Mouse (Mus musculus) gastrocnemius, adult 18-20 months (tissue): ENCODE measurements around the gene Rprml. TPM values are rescaled to one million over a fixed set of nuclear protein-coding genes. Genes with fewer than 3 reads are reported as not detected.

Experiments
- DNase-seq: peaks from one replicate; pipeline ENCODE4 v3.0.0; 2021; ENCODE audit warnings: low spot score
- long read RNA-seq, 2 experiments: library from polyadenylated mRNA; stranded (forward); transcript quantifications; one replicate each; pipeline ENCODE4 v2.0.0; 2021
- total RNA-seq, 2 experiments: library from RNA; stranded (reverse); gene quantifications; 2 replicates each; pipeline ENCODE4 v1.2.3; 2021

The Rprml gene
- not detected for total RNA-seq
- long read RNA-seq, experiment 1: 0 reads
- long read RNA-seq, experiment 2: 0 reads

DNA sequence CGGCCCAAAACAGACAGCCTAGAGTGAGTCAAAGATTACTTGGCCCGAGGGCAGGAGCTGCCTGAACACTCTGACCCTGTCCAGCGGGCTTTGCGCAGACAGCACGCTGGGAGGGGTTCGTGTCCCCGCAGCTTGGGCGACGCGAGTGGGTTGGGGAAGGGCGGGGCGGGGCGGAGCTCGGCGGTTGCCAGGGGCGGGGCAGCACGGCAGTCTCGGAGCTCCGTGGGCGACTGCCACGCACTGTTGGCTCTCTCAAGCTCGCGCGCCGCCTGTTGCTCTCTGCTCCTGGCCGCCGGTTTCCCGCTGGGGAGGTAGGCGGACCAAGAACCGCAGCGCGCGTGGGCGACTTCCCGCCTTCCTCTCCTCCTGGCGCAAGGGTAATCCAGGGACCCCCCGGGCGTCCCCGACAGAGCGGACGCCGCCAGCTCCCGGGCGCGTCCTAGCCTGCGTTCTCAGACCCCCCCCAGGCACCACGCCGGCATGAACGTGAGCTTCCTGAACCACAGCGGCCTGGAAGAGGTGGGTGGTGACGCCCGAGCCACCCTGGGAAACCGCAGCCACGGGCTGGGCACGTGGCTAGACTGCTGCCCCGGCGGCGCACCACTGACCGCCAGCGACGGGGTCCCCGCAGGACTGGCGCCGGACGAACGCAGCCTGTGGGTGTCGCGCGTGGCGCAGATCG, at the start of gene Rprml:
Rprml (plus strand) TSS at position 270 of the 682 bp plus-strand sequence.
- DNase-seq: no peak

DNA sequence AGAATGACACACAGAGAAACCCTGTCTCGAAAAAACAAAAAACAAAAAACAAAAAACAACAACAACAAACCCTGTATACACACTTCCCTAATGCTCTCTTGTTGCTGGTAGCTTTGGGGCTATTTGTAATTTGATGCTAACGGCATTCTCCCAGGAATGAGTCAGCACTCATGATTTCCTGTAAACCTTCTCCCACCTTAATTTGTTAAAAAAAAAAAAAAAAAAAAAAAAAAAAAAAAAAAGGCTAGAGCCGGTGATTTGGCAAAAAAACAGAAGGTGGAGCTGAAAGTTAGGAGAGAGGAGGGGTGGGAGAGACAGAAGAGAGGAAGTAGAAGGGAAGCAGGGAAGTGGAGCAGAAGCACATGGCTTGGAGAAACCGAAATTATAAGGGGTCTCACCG, 42.8 kb upstream of the Rprml start:
- DNase-seq: no peak

DNA sequence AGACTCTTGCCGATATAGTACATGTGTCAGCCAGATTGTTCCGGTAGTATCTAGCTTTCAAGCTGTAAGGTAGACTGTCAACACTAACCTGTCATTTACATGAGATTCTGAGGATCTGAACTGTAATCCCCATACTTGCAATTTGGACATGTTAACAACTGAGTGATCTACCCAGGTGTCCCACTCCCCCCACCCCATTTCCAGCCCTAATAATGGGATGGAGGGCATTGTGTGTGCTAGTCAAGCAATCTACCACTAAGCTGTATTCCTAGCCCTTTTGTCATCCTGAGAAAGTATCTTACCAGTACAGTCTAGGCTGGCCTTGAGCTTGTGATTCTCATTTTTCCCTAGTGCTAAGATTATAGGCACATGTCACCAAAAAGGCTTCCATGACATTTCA, 38.6 kb upstream of the Rprml start:
- DNase-seq: no peak

DNA sequence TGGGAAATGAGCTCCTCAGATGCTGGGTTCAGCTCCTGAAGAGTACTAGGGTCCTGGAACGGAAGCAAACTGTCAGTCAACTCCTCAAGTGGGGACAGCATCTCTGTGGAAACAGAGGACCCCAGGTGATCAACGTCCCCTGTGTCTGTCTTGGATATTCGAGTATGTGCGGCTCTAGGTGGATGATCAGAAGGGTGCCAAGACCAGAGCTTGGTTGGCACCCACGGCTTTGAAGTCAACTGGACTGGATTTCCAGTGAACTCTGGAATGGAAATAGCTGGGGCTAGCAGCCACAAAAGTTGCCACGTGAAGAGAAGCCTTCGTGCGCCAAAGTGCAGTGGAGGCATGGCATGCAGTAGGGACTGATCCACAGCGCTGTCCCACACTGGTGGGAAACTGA, 28.3 kb upstream of the Rprml start, which contains the start of gene Gm884:
Gm884 (minus strand) TSS at position 101 of the 400 bp plus-strand sequence.
- DNase-seq: no peak

DNA sequence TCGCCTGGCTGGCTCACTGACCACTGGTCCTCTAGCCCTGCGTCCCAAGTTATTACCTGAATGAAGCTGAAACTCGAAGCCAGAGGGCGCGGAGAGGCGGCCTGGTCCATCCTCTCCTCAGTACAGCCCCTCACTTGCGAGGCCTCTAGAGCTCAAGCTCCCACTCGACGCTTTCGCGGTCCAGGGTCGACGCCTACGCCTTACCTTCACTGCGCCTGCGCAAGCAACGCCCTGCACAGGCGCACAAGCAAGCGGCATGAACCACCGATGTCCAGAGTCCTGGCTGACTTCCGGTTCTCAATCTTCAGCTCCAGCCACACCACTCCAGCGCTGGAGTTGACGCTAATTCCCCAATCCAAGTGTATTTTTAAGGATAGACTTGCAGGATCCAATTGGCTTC, 21.9 kb upstream of the Rprml start:
- DNase-seq: no peak

DNA sequence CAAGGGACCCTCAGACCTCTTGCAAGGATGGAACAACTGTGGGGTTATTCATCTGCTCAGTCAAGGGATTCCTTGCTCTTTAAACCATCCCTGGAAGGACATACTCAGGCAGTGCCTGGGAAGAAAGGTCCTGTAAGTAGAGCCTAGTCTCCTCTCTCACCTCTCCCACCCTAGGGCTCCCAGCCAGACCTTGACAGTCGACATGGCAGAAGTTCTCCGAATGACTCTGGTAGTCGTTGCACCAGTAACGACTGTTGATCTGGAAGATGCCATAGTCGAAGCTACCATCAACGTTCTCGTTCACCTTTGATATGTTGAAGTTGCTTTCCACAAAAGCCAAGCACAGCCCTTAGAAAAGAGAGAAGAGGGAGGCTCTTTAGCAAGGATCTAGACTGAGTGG, 14.6 kb upstream of the Rprml start:
- DNase-seq: no peak

DNA sequence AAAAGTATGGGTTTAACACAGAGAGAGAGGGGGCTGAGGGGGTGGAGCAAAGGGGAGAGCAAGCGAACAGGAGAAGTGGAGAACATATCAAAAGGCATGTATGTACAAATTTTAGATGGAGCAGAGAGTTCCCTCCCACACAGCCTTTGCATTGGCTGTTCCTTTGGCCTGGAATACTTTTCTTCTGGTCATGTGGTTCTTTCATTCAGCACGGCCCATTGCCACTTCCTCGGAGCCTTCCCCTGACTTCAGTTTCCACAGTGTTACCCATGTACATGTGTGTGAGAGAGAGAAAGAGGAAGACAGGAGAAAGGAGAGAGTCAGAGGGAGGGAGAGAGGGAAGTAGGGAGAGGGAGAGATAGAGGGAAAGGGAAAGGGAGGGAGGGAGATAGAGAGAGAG, 13.9 kb upstream of the Rprml start:
- no peak for DNase-seq

DNA sequence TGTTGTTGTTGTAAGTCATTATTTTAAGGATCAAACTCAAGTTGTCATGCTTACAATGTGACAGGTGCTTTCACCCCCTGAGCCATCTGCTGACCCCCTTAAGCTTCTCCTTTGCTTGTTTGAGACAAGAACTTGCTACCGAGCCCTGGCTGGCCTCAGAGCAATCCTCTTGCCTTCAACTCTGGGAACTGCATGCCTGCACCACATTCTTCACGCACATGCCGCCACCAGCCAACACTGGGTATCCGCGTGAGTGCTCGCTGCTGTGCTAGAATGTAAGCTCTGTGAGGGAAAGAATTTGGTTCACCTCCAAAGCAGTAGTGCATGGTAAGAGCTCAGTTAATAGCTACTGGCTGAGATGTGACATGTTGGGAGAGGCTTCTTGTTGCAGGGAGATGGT, 13.1 kb upstream of the Rprml start:
- no peak for DNase-seq

DNA sequence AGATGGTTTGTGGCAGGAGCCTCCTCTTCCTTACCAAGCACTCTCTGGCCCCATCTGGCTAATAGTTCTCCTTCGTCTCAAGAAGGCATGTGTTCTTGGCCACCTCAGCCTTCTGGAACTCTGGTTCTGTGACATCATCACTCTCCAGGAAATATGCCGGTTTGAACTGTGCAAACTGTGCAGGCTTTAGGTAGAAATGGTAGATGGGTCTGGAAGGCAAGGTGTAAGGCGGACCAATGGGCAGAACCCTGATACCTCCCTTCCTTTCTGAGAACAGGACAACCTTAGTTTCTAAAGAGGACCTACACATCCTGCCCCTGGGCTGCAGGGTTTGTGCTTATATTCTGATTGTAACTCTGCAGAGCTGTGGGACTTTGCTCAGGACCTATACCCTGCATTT, 10.6 kb upstream of the Rprml start, which contains the start of gene Lyzl6:
Lyzl6 (minus strand) TSS at position 101 of the 400 bp plus-strand sequence.
- no peak for DNase-seq

DNA sequence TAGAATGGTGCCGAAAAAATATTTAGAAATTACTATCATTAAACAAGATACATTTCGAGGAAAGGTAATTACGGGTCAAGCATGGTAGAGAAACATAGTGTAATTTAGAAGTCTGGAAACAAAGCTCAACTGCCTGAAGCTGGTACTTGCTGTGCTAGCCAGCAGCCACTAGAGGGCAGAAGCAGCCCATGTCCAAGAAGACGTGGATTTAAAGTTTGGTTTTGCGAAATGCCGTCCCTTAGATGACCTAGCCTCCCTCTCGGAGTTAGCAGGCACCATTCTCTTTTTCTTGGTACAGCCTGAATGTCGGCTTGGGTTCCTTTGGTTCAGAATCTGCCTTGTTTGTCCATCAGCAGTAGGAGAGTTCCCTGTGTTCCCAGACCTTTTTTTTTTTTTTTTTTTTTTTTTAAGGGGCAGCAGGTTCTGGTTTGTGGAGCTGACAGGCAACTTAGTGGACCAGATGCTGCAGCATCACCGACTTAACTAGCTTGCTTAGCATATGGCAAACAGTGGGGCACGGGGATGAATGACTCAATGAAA, 9.9 kb upstream of the Rprml start:
- peak; percentile 35 for DNase-seq

DNA sequence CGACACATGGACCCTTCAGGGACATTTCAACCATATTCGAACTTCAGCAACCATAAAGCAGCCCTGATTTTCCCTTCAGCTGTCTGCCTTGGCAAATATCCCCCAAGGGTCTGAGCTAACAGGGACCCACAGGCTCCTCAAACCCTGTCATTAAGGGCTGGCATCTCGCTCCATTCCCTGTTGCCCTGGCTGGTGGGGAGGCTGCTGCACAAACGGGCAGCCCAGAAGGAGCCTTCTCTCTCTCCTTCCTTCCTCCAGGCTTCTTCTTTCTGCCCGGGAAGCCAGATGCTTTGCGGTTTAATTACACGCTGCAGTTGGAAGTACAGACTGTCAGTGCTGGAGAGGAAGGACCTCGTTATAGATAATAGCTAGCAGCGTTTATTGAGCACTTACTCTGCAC, 6.2 kb upstream of the Rprml start:
- DNase-seq: no peak

DNA sequence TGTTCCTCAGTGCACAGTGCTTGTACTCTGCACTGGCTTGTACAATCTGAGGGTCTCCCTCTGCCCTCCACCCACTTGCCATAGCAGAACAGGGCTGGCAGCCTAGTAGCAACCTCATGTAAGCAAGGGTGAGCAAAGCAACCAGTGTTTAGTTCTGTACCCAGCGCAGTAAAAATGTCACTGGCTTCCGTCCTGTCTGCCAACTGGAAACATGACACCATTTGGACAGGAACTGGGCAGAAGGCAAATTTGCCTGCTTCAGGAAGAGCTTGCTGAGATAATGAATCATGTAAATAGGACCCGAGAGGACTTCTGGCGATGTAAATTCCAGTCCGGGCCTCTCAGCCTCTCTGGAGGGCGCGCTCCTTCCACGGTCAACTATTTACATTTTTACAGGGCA, 3.6 kb upstream of the Rprml start:
- peak; percentile 50 for DNase-seq

DNA sequence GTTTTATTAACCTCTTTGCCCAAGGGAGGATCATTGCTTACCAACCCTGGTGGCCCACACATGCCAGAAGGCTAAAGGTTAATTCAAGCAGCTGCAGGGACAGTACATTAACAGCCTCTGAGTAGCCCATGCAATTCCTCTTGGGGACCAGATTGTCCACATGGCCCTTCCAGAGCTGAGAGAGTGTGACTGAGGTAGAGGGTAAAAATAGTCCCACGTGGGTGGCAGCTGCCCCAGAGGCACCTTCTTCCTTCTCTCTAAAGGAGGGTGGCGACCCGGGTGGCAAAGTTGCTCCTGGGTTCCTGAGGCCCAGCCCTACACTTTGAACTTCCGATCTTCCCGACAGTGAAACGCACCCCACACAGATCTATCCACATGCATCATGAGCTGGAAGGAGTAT, 3.1 kb upstream of the Rprml start:
- DNase-seq: no peak

DNA sequence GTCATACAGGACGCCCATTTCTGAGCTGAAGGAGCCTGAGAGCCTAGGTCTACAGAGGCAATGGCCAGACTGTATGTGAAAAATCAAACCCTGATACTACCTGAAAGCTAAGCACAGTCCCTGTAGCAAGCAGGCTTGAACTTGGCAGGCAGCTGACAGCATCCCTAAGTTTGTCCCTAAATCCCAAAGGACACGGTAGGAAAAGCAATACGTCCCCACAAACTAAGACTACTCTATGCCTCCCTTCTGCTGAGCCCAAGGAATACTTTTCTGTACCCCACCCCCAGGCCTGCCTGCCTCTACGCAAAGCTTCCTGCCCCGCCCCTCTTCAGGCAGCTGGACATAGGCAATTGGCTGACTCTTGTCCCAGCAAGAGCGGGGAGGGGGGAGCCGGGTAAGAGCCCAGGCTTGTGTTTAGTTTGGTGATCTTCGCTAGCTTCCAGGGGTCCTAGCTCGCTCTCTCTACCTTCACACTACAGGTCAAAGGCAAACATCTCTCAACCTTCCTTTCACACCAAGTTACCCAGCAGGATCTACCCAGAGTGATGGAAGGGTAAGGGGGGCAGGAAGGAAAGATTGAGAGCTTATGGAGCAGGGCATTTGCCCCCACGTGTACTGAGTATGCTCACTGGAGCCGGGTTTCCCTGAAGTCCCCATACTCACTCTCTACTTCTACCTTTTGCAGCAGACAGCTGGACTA, 1.3 kb upstream of the Rprml start:
- DNase-seq: no peak

DNA sequence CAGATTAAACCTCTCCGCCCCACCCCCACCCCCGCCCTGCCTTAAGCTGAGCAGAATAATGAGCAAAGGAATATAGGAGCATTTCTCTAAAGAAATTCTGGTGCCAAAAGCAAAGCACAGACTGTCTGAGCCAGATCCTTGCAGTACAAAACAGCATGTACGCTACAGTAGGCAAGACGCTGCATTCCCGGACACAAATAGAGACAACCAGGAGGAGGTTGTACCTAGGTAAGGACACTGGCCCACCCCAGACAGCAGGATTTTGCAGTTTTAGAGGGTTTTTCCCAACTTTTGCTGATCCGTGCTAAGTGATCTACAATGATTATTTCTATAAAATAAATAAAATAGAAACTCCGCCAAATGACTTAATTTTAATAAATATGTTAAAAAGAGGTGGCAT, 714 bp upstream of the Rprml start:
- DNase-seq: no peak

DNA sequence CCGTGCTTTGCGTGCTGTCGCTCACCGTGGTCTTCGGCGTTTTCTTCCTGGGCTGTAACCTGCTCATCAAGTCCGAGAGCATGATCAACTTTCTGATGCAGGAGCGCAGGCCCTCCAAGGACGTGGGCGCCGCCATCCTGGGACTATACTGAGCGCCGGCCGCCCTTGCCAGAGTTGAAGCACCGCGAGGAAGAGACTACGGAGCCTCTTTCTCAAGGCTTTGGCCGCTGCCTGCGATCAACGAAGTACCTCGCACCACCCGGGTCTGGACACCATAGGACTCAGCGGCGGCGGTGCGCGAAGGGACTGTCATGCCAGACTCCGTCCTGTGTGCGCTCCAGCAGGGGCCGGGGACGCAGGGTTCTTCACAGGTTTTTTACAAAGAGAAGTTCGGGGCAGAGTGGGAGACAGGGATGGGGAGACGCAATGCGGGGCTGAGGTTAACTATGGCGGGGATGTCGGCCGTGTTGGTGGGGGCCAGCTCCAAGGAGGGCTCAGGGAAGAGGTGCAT, 668 bp downstream of the Rprml start:
- DNase-seq: no peak

DNA sequence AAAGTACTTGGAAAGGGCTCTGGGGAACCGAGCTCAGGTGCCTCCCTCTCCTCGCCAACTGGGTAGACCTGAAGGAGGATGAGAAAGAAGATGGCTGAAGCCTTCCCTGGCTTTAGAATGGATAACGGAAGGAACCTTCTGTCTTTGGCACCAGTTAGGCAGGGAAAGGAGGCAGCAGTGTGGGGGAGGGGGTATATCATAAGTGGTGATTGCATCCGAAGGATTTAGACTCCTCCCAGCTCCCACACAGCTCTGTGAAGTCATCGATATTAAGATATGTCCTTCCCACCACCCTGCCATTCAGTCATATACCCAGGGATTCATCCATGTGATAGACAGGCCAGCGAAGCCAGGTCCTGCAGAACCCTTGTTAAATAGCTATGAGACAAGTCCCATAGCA, 2.1 kb downstream of the Rprml start:
- no peak for DNase-seq

DNA sequence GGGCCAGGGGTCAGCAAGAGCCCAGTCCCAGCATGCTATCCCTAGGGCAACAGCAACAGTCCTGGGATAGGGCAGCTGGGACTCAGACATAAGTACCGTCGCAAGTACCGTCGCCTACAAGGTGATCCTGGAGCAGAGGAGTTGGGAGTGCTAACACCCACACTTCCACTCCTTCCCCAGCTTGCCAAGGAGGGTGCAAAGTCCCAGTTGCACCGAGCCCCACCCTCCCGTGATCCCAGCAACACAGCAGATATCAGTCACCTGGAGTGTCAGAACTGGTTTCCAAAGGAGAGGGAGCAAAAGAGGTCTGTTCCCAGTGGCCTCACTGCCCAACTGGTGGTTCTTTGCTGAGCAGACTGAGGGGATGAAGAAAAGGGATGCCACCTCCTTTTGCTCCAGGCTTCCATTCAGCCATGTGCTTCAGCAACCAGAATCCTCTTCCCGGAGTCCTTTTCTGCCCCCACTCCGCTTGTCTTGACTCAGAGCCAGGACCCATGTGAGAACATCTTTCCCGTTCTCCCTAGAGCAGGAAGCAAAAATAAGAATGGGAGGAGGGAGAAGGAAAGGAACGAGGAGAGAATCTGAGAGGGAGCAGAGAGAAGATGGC, 4.1 kb downstream of the Rprml start:
- no peak for DNase-seq

DNA sequence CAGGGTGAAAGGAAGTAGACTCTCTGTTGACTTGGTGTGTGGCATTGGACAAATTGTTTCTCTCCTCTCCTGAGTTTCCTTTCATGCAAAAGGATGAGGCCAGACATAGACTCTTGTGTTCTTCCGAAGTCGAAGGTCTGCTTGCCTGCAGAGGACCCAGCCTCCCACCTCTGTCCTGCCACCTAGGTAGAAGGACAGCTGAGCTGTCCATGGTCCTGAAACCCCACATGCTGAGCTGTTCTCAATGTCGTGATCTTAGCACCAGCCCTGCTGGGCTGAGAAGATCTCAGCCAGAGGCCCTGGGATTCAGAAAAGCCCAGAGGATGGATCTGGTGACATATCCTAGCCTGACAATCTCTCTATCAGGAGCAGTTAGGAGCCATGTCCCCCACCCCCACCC, 7.2 kb downstream of the Rprml start:
- no peak for DNase-seq

DNA sequence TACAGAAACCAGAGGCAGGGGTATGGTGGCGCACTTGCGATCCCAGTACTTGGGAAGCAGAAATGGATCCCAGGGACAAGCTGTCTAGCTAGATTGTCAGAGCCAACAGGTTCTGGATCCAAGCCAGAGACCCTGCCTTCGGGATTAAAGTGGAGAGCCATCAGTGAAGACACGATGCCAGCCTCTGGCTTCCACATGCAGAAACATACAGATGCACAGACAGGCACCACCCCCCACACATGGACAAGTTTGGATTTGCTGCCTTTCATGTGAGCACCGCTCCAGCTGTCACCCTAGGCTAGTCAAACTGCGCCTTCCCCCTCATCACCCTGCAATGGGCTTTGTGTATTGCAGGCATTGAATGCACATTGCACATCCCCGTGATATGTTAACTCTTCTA, 8.8 kb downstream of the Rprml start:
- no peak for DNase-seq

DNA sequence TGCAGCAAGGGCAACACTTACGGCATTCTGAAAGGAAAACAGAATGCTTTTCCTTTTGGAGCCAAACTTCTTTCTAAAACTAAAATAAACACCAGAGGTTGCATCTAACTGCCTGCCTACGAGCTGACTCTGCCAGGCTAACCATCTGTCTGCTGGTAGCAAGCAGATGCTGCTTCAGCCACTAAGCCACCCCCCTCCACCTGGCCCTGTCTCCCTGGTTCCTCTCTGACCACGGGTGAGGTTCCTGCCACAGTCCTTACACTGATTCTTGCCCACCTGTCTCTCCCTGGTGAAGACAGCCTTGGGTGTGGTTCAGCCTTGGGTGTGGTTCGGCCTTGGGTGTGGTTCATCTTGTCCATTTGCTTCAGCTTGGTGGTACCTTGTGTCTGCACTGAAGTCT, 12.5 kb downstream of the Rprml start:
- DNase-seq: no peak

DNA sequence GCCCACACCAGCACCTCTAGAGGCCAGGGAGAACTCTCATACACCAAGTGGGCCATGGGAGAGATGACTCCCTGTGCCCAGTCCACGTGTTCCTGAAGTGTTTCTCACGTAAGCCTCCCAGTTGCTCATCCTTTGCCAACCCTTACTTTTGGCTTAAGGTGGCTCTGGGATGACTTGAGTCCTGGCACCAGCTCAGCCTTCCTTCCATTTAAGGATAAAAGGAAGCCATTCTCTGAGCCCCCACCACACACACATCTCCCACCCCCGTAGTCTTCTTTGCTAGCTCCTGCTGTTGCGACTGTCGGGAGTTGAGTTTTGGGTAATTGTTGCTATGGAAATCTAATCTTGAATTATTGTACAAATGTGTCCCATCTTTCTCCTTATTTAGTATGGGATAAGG, 13.2 kb downstream of the Rprml start:
- no peak for DNase-seq
